Mouse (Mus musculus): ENCODE results near the gene Fam129a.
"Not testable (repeated sequence)": the region's sequence is repeated elsewhere in the genome, so short reads cannot be mapped to it uniquely, and the experiment has no call there.

Fam129a gene

GRCm38 (mm10) chr1:151690583-151691193, 119.7 kb downstream of the Fam129a start:
- DNase-seq (ENCODE audit: low read depth, low spot score): no peak

- not testable (repeated sequence) for DNase-seq (ENCODE audit: low read depth, low spot score)
Measured at GRCm38 (mm10) chr1:151692867-151693266, 121.9 kb downstream of the Fam129a start.

DNA sequence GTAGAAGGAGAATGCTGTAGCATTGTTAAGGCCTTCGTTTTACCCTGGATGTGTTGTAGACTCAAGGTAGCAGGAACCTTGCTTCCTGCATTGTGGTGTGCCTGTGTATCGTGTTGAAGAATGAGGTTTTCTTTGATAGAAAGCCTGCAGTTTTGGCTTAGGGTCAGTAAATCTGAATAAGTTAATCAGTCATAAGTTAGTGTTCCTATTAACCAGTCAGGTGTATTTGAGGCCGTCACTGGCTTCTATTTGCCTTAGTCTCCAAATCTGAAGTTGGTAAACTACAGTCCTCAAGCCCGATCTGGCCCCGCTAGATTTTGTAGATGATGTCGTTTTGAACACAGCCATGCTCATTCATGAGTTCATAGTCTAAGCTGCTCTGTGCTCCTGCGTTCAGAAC, 125.8 kb downstream of the Fam129a start:
- DNase-seq (ENCODE audit: low read depth, low spot score): no peak

DNA sequence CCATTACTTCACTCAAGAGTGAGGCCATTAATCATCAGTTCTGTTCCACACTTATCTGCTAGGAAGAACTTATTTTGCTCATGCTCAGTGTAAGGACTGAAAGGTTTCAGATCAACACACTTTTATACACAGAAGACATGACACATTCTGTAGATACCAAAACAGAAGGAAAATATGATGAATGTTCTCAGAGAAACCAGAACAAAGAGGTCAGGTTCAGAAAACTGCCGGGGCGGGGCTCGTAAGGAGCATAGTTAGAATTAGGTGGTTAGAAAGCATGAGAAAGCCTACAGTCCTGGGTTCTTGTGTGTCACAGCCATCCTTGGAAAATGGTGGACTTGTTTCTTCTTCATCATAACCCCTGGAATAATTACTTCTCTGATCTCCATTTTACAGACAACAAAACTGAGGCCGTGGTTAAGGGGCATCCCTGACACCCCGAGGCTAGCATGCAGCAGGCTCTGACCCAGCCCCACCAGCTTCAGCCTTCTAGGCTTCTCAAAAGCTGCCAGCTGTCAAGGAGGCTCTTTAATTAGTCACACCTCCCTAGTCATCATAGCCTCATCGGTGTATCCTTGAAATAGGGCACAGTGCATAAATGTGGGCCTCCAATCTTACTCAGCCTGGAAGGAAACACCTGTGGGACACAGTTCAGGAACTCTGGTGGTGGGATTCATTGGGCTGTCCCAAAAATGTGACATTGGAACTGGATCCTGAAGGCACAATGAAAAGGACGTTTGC, 127.1 kb downstream of the Fam129a start:
- peak; percentile 46 for DNase-seq (ENCODE audit: low read depth, low spot score)

- no peak for DNase-seq (ENCODE audit: low read depth, low spot score)
Measured at GRCm38 (mm10) chr1:151699363-151699762, 128.4 kb downstream of the Fam129a start.

DNA sequence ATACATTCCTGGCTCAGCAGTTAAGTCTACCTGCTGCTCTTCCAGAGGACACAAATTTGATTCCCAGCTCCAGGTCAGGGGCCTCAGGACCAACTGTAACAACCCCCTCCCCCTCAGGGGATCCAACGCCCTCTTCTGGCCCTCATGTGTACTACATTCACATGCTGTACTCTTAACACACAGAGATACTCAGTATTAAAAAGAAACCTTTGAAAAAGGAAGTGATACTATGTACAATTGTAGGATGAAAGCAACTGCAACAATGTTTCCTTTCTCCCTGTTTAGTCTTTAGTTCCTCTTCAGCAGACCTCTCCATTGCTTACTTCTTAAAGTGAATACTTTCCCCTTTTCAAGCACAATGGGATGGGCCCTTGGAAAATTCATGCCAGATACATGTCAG, 131.8 kb downstream of the Fam129a start:
- no peak for DNase-seq (ENCODE audit: low read depth, low spot score)

DNA sequence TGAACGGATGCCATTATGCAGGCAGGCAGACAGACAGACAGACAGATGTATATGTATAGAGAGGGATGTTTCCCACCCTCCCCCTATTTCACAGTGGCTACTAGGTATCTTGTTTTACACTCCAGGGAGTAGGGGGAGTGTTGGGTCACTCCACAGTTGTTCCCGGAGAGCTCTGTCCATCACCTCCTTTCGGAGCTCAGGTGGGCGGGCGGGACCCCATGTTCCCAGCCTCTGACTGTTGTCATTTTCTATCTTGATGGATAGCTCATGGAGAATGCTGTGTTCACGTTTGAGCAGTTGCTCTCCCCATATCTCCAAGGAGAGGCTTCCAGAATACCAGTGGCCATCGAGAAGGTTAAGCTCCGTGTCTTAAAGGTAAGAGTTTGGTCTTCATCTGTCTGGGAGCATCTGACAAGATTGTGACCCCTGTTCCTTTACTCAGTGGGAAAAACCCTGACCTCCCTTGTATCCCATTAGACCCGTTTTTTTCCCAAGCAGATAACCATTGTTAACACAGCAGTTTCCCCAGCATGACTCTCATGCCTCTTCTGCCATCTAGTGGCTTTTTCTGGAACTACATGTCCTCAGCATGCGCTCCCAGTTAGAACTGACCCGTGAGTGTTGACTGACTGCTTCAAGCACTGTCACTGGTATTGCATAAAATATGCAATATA, 134.9 kb downstream of the Fam129a start:
- peak; percentile 86 for DNase-seq (ENCODE audit: low read depth, low spot score)

GRCm38 (mm10) chr1:151706397-151706752, 135.4 kb downstream of the Fam129a start:
- no peak for DNase-seq (ENCODE audit: low read depth, low spot score)

- DNase-seq (ENCODE audit: low read depth, low spot score): no peak
Measured at GRCm38 (mm10) chr1:151708966-151709733, 138.2 kb downstream of the Fam129a start.

GRCm38 (mm10) chr1:151709734-151710022, 138.7 kb downstream of the Fam129a start:
- DNase-seq (ENCODE audit: low read depth, low spot score): no peak

DNA sequence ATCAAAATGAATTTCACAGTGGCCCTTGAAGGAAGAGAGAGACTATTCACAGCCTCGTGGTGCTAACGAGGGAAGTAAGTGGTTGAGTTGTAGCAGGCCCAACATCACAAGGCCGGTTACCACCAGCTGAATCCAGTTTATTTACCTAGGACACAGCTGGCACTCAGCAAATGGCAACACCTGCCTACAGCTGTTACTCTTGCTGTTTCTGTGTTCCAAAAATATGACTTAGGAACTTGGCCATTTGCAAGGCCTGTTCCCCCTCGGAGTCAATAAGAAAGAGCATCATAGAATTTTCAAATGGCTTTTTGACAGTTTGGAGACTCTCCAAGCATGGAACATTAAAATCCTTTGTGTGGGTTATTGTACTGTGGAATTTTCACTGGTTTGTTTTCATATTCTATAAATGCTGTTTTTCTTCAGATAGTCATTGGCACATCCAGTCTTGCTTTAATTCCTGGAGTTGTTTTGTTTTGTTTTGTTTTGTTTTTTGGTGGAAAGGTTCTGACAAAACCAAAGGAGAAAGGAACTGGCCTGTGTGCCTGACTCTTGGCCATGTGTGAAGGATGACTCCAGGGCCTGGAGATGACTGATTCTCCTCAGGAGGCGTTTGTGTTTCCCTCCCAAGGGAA, 139.6 kb downstream of the Fam129a start:
- DNase-seq (ENCODE audit: low read depth, low spot score): no peak

GRCm38 (mm10) chr1:151711062-151711461, 140.1 kb downstream of the Fam129a start:
- no peak for DNase-seq (ENCODE audit: low read depth, low spot score)

- DNase-seq (ENCODE audit: low read depth, low spot score): no peak
Measured at GRCm38 (mm10) chr1:151712664-151713063, 141.7 kb downstream of the Fam129a start.

GRCm38 (mm10) chr1:151713622-151714021, 142.6 kb downstream of the Fam129a start:
- no peak for DNase-seq (ENCODE audit: low read depth, low spot score)

DNA sequence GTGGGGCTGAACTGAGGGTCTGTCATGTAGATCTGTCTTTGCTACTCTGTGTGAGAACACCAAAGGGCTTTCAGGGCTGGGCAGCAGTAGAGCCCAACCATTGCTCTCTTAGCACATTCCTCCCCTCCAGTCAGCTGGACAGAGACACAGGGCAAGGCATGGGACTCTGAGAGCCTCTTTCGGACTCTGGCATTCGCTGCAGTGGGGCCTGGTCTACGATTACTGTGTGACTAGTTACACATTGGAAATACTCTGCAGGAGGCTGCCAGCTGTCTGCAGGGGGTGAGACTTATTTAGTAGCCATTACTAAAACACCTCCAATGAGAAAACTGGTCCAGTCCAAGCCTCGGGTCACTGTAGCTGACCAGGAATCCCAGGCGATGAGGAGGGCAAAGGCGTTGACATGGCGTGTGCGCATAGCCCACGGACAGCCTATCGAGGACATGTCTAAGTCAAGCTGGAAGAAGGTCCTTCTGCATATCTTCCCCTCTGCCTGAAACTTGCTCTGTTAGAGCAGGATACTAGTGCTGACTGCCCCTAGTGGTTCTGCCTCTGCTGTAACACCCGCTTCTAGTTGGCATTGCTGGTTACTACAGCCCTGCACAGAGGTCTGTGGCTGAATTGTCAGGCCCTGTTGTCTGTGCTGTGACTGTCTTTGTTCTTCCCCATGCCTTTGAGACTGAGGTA, 145.2 kb downstream of the Fam129a start:
- DNase-seq (ENCODE audit: low read depth, low spot score): no peak

DNA sequence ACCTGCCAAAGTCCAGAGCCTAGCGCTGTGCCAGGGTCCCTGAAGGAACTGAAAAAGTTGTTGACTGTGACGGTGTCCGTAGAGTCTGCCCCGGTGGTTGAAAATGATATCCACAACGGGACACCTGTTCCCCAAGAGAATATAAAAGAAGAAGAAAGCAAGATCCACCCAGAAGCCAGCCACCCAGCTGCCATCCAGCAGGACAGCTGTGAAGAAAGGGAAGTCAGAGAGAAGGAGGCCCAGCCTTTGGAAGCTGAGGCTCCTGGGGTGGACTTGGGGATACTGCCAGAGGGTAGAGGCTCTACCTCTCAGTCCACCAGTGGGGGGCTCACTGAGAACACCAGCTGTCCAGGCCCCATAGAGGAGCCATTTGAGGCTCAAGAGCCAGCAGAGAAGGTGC, 146.6 kb downstream of the Fam129a start:
- no peak for DNase-seq (ENCODE audit: low read depth, low spot score)

- no peak for DNase-seq (ENCODE audit: low read depth, low spot score)
Measured at GRCm38 (mm10) chr1:151718575-151718974, 147.6 kb downstream of the Fam129a start.

DNA sequence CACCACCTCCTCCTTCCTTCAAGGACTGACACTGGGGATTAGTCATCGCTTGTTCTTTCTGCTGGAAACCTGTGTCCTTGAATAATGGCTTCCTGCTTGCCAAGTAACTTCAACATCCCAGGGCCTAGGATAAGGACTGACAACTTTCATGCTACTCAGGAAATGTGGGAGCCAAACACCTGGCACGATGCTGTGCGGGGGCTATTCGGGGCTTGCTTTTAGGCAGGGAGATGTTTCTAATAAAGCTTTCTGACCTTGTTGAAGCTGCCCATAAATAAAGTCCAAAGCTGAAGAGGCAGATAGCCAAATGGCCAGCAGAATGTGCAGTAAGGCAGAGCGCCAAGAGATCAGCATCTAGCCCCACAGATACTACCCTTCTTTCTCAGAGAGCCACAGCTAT, 148.9 kb downstream of the Fam129a start:
- DNase-seq (ENCODE audit: low read depth, low spot score): no peak

- no peak for DNase-seq (ENCODE audit: low read depth, low spot score)
Measured at GRCm38 (mm10) chr1:151720566-151720965, 149.6 kb downstream of the Fam129a start.

- no peak for DNase-seq (ENCODE audit: low read depth, low spot score)
Measured at GRCm38 (mm10) chr1:151721357-151721983, 150.5 kb downstream of the Fam129a start.

- no peak for DNase-seq (ENCODE audit: low read depth, low spot score)
Measured at GRCm38 (mm10) chr1:151723771-151724170, 152.8 kb downstream of the Fam129a start.
